1 mouse cellular context compared by ENCODE assay signal in the genomic region with DNA sequence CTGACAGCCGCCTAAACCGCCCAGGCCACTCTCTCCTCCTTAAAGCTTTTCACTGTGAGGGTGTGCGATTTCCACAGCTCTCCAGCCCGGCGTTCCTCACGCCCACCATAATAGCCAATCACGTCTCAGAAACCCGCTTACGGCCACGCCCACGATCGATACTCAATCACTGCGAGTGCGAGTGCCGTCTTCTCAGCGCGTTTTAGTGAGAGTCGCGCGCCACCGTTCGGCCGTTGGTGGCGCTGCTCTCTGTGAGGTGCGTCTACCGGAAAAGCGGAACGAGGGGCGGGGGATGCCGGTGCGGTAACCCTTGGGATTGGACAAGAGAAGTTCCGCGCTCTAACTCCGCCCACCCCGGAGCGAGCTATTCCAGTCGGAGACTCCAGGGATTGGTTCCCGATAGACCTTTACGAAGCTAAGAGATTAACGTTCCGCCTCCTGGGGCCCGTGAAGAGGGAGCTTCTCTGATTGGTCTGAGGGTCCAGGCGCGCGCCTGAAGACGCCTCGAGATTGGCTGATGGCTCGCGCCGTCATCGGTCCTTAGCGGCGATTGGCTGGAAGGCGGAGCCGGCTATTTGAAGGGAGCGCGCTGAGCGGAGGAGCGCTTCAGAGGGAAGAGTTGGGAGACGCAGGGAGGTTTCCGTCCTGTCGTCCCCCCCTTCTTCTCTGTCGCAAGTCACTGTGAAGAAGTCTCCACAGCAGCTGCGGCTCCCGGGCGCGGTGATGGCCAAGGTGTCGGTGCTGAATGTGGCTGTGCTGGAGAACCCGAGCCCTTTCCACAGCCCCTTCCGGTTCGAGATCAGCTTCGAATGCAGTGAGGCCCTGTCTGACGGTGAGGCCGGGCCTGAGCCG.
TF ChIP-seq lines count a peak whose summit lies in the region.

A gene (minus strand): TSS at position 100 of the 852 bp plus-strand sequence.
A gene (plus strand): TSS at position 402 of the 852 bp plus-strand sequence.

TF ChIP-seq in MEL, 35 proteins besides CTCF, POLR2A, EP300 and RAD21 (continued from another document):
- TF ChIP-seq USF2 (IDR thresholded peaks at IDR 0.05; ENCODE audit: borderline replicate concordance in 1 of 2, insufficient read depth in 1 of 2, low read depth in 1 of 2, low read length in 2 of 2) (no peak), MAZ (IDR thresholded peaks at IDR 0.05; ENCODE audit: low read depth, low read length) (peak; percentile 81; the same call in 1 of the 2 replicates), ZNF384 (IDR thresholded peaks at IDR 0.05; ENCODE audit: low read depth, low read length) (no peak), ETS1 (IDR thresholded peaks at IDR 0.05; ENCODE audit: low read depth, low read length) (peak; percentile 41; the same call in 1 of the 2 replicates), SMC3 (IDR thresholded peaks at IDR 0.05; ENCODE audit: low read depth, low read length) (peak; percentile 67), TBP (IDR thresholded peaks at IDR 0.05; ENCODE audit: low read depth, low read length) (peak; percentile 83), MXI1 (IDR thresholded peaks at IDR 0.05; ENCODE audit: low read depth, low read length) (peak; percentile 69), MYB (IDR thresholded peaks at IDR 0.05; ENCODE audit: low read depth, low read length) (no peak), ZKSCAN1 (IDR thresholded peaks at IDR 0.05; ENCODE audit: low read depth, low read length) (no peak), BHLHE40 (IDR thresholded peaks at IDR 0.05; ENCODE audit: borderline replicate concordance, low read depth, low read length) (0 out of 2 replicates have a peak, but pooled peaks have one; percentile 24), POLR2AphosphoS2 (IDR thresholded peaks at IDR 0.05; ENCODE audit: low read length) (peak; percentile 87), JUND (IDR thresholded peaks at IDR 0.05; ENCODE audit: low read depth, low read length) (no peak), ZMIZ1 (IDR thresholded peaks at IDR 0.05; ENCODE audit: low read depth, low read length) (peak; percentile 73), USF1 (IDR thresholded peaks at IDR 0.05; ENCODE audit: low read depth, low read length) (no peak), GATA1 (IDR thresholded peaks at IDR 0.05; ENCODE audit: low read depth, low read length) (no peak), SIN3A (IDR thresholded peaks at IDR 0.05; ENCODE audit: low read length) (peak; percentile 87), ELF1 (IDR thresholded peaks at IDR 0.05; ENCODE audit: low read depth, low read length) (peak; percentile 90), MAX (IDR thresholded peaks at IDR 0.05; ENCODE audit: low read length) (peak; percentile 68; the same call in 1 of the 2 replicates), MAFK (IDR thresholded peaks at IDR 0.05; ENCODE audit: borderline replicate concordance, low read depth, low read length) (no peak), NRF1 (IDR thresholded peaks at IDR 0.05; ENCODE audit: insufficient read depth, low read depth, low read length, poor library complexity, severe bottlenecking) (peak; percentile 25; the same call in 1 of the 2 replicates), NELFE (IDR thresholded peaks at IDR 0.05; ENCODE audit: low read depth, low read length) (peak; percentile 85), GABPA (IDR thresholded peaks at IDR 0.05; ENCODE audit: low read depth, low read length) (no peak), TAL1 (IDR thresholded peaks at IDR 0.05; ENCODE audit: low read length) (no peak), CHD2 (IDR thresholded peaks at IDR 0.05; ENCODE audit: low read length) (no peak; the same call in 1 of the 2 replicates), CHD1 (IDR thresholded peaks at IDR 0.05; ENCODE audit: low read depth, low read length) (no peak)
